Mouse (Mus musculus) heart, adult 11 months (tissue): ENCODE measurements at regions not wholly inside any gene's neighbourhood (a gene's known extent, or its start where the extent isn't known, plus 50 kb on each side); places are given as distances from the start of the nearest gene placed in this dataset.
A peak's percentile ranks its signal among the peaks of the same experiment; 100 is the strongest.

ENCODE experiments used
- DNase-seq: peaks from one replicate; pipeline ENCODE4 v3.0.0; 2022

DNA sequence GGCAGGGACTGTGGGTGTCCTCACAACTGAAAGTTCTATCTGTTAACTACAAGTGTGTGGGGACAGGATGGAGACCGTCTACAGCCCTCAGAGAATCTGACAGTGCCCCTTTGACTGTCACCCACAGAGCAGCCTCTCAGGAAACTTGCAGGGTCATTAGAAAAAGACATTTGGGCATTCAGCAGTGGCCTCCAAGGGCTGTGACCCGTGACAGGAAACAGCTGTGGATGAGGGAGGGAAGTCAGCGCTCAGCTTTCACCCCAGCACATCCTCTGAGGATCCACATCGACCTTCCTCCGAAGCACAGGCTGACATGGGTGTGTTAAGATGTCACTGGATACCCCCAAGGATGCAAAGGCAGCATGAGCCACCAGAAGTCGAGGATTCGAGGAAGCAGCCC is 106.3 kb upstream of the Sulf2 start:
- peak; percentile 98 for DNase-seq

GRCm38 (mm10) chr2:166261065-166261464 is 105.6 kb upstream of the Sulf2 start:
- DNase-seq, result no peak

DNA sequence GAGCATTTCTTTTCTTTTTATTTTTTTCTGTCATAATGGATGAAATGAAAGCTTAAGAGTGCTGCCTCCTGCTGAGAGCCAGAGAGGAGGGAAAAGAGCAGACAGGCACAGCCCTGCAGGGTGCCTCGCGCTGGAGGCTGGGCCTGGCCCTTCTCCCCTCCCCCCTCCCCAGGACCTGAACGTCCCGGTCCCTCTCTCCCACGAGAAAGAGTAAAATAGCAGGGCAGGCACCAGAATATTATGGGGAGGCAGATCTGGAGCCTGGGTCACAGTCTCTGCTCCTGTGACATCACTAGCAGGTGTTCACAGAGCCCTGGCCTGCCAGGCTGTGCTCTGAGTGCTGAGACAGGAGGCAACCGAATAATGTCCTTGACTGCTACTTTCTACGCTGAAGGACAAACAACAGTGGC is 103.3 kb upstream of the Sulf2 start:
- no peak for DNase-seq

DNA sequence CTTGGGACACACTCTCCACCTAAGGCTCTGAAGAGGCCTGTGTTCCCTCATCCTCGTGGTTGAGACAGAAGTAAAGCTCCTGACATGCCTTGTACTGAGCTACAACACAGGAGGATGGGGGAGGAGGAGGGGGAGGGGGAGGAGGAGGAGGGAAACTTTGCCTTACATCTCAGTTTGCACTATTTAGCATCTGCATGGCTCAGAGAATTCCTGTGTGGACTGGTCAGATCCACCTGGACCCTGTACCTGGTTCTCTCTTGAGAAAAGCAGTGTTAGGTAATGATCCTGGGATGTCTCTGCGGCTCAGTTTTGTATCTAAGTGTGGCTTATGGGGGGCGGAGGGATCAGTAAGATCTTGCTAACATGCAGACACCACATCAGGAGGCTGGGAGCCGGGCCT is 102.2 kb upstream of the Sulf2 start:
- DNase-seq, result no peak

DNA sequence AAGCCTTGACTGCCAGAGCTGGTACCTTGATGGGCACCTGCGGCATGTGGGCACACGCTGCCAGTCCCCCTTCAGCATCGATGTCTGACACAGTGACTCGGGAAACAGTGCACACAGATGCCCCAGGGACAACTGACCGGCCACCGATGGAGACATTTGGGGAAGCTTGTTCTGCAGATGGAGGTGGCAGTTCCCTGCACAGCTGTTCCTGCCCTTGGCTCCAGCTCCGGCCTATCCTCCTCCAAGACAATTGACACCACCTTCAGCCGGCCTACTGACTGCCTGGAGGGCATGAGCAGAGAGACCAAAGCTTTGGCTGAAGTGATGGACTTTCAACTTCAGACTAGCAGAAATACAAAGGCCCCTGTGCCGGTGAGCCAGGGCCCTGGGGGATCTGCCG is 100.7 kb upstream of the Sulf2 start:
- no peak for DNase-seq

- DNase-seq, result no peak
Observed at GRCm38 (mm10) chr2:166254581-166254980, 99.1 kb upstream of the Sulf2 start.

DNA sequence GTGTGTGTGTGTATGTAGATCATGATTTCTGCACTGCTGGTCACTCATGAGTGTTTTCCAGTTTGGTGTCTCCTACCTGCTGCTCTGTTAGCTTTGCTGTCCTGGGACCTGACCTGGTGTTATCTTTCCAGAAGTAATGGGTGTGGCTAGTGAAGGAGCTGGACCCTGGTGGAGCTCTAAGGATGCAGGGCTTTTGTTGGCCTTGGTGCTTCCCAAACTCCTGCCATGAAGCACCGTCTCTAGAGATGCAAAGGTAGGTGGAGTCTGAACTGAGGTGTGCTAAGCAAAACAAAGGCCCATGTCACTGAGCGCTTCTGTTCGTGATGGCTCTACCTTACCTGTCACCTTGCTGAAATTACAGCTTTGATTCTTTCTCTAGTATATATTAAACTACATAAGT is 96.6 kb upstream of the Sulf2 start:
- DNase-seq, result no peak

GRCm38 (mm10) chr2:166251421-166251820 is 96.0 kb upstream of the Sulf2 start:
- peak; percentile 98 for DNase-seq

DNA sequence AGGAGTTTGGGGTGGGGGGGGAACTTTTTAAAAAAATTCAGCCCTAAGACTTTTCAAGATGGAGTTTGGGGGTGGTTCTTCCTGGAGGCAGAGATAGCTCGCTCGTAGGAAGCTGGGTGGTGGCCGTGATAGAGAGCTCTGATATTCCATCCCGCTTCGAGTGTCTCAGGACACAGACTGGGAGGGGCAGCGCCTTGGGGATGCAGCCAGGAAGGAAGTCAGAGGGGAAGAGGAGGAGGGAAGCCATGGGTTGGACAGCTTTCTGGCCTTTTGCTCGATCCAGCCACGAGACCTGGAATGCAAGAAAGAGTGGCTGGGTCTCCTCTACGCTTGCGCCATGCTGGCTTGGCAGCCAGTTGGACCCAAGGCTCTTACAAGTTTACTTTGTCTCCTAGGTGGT is 95.1 kb upstream of the Sulf2 start:
- peak; percentile 98 for DNase-seq

GRCm38 (mm10) chr2:166249338-166249950 is 94.0 kb upstream of the Sulf2 start:
- DNase-seq, result no peak

- DNase-seq, result no peak
Observed at GRCm38 (mm10) chr2:166246401-166247189, 91.1 kb upstream of the Sulf2 start.

DNA sequence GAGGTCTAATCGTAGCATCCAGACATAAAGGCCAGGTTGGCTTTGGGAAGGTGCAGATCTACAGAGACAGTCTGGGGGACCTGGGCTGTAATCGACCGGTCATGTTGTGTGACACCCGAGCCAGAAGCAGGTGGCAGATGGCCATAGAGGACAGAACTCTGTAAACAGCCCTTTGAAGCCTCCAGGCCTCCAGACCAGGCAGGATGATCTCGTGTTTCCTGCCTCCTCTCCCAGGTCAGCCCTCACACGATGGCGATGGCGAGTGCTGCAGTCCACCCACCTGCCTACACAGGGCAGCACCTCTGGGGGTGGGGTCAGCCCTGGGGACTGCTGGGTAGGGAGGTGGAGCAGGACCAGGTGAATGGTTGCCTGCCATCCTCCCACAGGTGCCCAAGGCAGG is 89.8 kb upstream of the Sulf2 start:
- DNase-seq, result no peak

DNA sequence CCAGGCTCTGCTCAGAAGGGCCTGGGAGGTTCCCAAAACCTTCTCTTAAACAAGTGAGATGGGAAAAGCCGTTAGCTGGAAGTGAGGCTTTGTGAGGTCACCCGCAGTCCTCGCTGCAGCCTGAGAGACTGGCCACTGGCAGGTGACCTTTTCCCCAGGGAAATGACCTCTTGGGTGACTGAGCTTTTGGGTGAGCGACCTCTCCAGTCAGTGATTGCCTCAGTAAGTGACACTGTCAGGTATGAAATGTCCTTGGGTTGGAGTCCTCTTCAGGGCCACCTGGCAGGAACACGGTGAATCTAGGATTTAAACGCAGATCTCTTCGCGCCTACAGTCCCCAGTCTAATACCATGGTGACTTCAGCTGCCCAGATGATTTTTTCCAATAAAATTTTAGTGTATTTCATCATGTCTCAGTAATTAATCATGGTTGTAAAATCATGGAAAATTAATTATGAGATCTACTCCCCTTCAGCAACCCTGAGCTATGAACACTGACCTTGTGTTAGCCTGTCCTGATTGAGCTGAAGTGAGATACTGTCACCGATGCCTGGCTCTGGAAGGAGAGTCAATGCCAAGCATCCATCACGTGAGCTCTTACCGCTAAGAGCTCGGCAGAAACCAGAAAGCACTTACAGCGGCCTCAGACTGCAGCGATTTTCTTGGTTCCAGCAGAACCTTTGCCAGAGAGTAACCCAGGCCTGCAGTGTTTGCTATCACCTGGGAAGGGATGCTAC is 87.5 kb upstream of the Sulf2 start:
- no peak for DNase-seq

GRCm38 (mm10) chr2:166241310-166241709 is 85.8 kb upstream of the Sulf2 start:
- no peak for DNase-seq

DNA sequence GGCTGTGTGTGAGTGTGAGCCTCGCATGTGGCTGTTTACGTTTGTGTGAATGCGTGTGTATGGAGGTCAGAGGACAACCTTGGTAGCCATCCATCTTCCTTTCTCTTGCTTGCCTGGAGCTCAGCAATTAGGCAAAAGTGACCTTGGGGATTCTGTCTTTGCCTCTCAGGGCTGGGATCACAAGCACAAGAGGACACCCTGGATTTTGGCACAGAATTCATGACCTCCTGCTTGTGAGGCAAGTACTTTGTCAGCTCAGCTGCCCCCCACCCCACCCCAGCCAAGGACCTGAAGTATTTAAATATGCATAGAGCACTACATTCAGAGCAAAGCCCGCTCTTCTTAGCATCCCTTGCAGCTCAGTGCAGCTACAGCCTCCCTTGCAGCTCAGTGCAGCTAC is 84.6 kb upstream of the Sulf2 start:
- no peak for DNase-seq

DNA sequence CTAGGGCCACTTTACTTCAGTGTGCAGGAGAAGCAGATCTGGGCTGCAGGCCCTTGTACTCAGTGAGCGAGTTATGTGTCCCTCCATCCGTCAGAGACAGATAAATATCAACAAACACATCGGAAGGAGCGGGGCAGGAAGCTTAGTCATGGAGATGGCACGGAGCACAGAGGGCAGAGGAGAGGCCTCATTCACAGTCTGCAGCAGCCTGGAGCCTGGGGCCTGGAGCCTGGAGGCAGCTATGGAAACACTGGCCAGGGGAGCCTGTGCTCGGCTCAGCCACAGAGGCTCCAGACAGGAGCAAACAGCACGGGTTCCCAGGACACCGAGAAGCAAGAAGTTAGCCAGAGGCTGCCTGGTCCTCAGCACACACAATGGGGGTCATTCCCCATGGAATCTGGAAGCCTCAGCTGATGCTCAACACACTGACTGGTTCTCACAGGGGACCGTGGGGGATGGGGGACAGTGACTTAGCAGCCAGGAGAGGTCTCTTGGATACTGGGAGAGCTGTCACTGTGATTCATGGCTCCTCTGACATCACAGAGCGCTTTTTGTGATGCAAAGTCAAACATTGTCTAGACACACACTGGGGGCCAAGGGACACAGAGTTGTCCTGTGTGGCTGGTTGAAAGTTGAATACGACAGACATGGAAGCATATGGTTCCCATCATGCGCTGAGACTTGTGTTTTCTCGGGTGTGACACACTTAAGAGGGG is 82.2 kb upstream of the Sulf2 start:
- no peak for DNase-seq

GRCm38 (mm10) chr2:166236102-166236501 is 80.6 kb upstream of the Sulf2 start:
- DNase-seq, result no peak

DNA sequence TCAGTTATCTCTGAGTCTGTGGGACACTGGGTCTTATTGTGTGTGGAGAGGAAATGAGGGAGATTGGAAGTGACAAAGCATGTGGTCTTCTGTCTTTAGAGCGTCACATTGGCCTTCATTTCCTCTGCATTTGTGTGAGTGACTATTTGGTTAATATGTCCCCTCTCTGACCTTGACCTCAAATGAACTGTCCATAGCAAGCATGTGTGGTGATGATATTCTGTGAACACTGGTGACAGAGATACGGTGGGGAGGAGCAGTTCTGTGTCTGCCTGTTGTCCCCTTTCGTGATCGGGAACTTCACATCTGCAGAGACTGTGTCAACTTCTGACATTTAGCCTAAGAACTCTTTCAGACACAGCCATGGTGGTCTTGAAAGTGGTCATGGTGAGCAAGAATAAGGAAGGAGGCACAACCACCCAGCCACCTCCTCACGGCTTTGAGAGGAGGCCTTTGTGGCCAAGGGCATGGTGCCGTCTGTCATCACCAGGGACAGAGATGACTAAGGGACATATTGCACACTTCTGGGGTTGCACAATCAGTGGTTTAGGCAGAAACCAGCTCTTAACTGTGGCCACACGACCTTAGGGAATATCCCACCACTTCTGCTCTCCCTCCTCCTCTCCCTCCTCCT is 79.2 kb upstream of the Sulf2 start:
- DNase-seq, result peak; percentile 95

DNA sequence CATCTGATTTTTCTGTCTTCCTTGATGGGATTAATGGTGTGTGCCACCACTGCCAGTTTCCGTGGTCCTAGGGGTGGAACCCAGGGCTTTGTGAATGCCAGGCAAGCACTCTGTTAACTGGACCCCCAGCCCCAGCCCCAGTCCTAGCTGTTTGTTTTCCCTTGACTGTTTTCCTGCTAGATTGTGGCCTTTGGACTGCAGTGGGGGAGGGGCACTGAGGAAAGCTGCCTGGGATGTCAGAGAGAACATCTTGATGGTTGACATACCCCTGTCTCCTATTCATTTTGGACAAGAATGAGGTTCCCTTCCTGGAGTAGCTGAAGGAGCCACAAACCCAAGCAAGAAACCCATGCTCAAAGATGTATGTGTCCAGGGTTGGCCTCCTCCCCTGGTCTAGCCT is 77.8 kb upstream of the Sulf2 start:
- no peak for DNase-seq

GRCm38 (mm10) chr2:166232376-166232775 is 76.9 kb upstream of the Sulf2 start:
- no peak for DNase-seq

DNA sequence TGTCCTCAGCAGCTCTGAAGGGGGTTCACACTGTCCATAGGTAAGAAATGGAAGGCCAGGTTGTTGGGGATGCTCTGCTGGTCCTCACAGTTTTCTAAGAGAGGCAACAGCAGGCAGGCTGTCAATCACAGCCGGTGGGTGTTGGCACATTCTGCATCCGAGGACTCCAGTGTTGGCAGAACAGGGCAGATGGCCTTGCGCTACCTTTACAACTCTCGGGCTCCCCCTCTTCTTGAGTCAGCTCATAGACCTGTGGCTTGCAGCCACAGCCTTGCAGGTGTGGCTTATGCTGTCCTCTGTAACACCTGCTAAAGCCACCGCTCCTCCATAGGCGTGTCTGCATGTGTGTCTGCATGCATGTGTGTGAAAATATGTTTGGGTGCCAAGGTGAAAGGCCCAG is 75.2 kb upstream of the Sulf2 start:
- DNase-seq, result no peak

DNA sequence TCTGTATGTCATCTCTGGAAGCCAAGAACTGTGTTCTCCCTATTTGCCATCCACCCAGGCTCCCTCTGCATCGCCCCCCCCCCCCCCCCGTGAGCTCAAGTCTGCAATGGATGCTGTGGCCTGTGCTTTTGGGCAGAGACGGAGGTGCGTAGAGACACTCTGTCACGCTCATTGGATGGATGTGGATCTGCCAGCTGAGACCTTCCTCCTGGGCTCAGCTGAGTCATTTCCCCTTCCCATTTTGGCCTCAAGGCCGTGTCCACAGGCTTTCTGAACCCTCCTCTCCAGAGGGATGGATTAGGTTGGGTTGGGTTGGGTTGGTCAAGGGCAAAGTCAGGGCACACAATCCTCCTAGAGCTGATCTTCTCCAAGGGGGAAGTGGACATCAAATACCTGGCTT is 72.9 kb upstream of the Sulf2 start:
- no peak for DNase-seq

GRCm38 (mm10) chr2:166227496-166227895 is 72.0 kb upstream of the Sulf2 start:
- no peak for DNase-seq
